Mouse (Mus musculus): ENCODE measurements at regions not wholly inside any gene's neighbourhood (a gene's known extent, or its start where the extent isn't known, plus 50 kb on each side); places are given as distances from the start of the nearest gene placed in this dataset.

- DNase-seq (ENCODE audit: extremely low spot score in 1 of 2, low spot score in 1 of 2): no peak
Measured at GRCm38 (mm10) chr13:48316747-48317146, 55.7 kb downstream of the Id4 start.

GRCm38 (mm10) chr13:48317457-48317856 is 56.4 kb downstream of the Id4 start:
- no peak for DNase-seq (ENCODE audit: extremely low spot score in 1 of 2, low spot score in 1 of 2)

GRCm38 (mm10) chr13:48319001-48319400 is 58.0 kb downstream of the Id4 start:
- no peak for DNase-seq (ENCODE audit: extremely low spot score in 1 of 2, low spot score in 1 of 2)

GRCm38 (mm10) chr13:48324290-48324718 is 63.3 kb downstream of the Id4 start:
- DNase-seq (ENCODE audit: extremely low spot score in 1 of 2, low spot score in 1 of 2): no peak

- no peak for DNase-seq (ENCODE audit: extremely low spot score in 1 of 2, low spot score in 1 of 2)
Measured at GRCm38 (mm10) chr13:48330619-48331018, 69.6 kb downstream of the Id4 start.

GRCm38 (mm10) chr13:48336135-48336534 is 75.1 kb downstream of the Id4 start:
- no peak for DNase-seq (ENCODE audit: extremely low spot score in 1 of 2, low spot score in 1 of 2)

DNA sequence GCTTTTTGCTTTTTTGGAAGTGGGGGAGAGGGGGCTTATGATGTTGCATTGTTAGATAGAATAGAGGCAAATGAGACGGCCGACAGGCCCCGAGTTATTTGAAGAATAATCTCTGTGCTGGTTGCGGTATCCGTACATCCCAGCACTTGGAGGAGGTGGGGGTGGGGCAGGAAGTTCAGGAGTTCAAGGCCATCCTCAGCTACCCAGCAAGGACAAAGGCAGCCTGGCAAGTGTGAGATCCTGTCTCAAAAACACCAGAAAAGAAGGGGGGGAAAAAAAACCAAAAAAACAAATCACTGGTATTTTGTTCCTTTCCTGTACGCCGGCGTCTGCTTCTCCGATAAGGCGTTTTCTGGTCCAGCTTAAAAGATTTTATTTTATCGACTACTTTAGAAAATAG is 75.6 kb downstream of the Id4 start:
- DNase-seq (ENCODE audit: extremely low spot score in 1 of 2, low spot score in 1 of 2): no peak

DNA sequence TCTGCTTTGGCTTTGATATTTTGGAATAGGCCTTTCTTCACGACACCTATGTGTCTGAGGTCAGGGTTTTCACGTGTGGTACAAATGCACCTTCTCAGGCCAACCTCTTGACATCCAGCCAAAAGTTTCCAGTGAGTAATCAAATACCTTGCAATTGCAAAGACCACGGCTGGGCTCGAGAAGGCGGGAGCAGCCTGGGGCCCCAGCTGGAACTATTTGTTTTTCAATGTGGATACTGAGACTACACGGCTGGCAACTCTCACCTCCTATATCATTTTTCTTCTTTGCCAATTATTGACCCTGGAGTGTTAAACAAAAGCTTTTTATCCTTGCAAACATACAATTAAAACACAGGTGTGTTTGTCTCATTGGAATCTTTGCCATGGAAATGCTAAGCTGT is 77.5 kb downstream of the Id4 start:
- no peak for DNase-seq (ENCODE audit: extremely low spot score in 1 of 2, low spot score in 1 of 2)

DNA sequence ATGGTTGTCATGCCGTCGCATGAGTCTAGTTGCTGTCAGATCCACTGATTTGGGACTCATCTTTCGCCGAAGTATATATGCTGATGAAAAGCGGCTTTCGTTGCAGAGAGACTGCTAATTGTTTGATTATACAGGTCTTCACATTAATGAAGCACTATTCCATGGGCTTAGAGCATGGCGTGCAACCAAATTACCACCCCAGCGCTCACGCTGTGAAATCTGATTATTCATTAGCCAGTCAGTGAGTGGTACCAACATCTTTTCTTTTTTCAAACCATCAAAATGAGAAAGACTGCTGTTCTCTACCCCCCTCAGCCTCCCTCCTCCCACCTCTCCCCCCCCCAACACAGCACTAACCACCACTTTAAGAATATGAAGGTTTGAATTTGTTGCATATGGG is 89.1 kb downstream of the Id4 start:
- DNase-seq (ENCODE audit: extremely low spot score in 1 of 2, low spot score in 1 of 2): no peak

DNA sequence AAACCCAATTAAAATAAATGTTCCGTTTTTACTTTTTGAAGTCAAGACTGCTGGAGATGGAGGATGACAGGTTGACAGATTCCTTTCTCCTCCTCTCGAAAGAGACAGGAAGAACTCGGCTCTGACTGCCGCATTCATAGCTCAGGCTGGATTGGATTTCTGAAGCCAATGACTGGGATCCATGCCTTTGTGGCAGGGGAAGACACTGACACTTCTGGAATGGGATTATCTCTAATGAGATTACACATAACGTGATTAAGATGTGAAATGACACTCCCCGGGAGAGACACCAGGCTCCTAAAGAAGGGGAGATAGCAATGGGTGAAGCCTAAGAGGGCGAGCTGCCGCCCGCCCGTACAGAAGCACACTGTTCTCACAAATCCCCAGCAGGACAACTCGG is 89.9 kb downstream of the Id4 start:
- no peak for DNase-seq (ENCODE audit: extremely low spot score in 1 of 2, low spot score in 1 of 2)

- DNase-seq (ENCODE audit: extremely low spot score in 1 of 2, low spot score in 1 of 2): no peak
Measured at GRCm38 (mm10) chr13:48357118-48357517, 96.1 kb downstream of the Id4 start.

- peak in 1 of 2 experiments; percentile 16 for DNase-seq (ENCODE audit: extremely low spot score in 1 of 2, low spot score in 1 of 2)
Measured at GRCm38 (mm10) chr13:48357640-48358039, 96.6 kb downstream of the Id4 start.

- DNase-seq (ENCODE audit: extremely low spot score in 1 of 2, low spot score in 1 of 2): no peak
Measured at GRCm38 (mm10) chr13:48371060-48371459, 110.0 kb downstream of the Id4 start.

DNA sequence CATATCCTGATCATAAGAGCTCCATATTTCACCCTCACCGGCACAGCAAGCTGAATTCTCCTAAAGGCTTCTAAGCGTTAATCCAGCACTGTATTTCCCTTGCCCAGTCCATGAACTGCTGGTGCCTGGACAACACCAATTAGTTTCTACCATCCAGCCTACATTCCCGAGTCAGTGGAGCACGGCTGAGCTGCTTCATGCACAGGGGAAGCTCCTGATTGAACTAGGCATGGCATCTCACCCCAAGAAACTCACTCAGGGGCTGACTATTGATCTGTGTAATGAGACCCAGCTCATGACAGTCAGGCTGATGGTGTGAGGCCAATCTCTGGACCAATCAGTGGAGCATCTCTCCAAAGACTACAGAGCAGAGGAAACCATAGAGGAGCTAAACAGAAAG is 115.4 kb downstream of the Id4 start:
- DNase-seq (ENCODE audit: extremely low spot score in 1 of 2, low spot score in 1 of 2): no peak

- no peak for DNase-seq (ENCODE audit: extremely low spot score in 1 of 2, low spot score in 1 of 2)
Measured at GRCm38 (mm10) chr13:48383580-48384445, 122.8 kb downstream of the Id4 start.

- no peak for DNase-seq (ENCODE audit: extremely low spot score in 1 of 2, low spot score in 1 of 2)
Measured at GRCm38 (mm10) chr13:48384901-48385300, 123.9 kb downstream of the Id4 start.

DNA sequence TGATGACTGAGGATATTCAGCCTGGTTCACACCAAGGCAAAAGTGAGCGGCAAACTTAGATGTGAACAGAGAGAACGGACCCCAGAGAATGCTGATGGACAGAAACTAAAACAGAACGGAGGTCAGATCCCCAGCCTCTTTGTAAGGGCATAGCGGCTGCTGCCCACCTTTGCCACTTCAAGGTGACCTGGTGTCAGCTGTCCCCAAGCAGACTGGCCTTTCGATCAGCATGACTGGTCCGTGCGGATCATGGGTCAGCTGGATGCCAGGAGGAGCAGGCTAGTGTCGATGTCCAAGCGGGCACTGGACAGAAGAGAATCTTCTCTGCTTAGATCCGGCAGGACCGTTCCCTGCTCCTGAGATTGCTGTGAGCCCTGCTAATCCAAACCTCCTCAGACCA is 122.1 kb downstream of the Zfp169 start:
- no peak for DNase-seq (ENCODE audit: extremely low spot score in 1 of 2, low spot score in 1 of 2)

GRCm38 (mm10) chr13:48397761-48398160 is 115.5 kb downstream of the Zfp169 start:
- DNase-seq (ENCODE audit: extremely low spot score in 1 of 2, low spot score in 1 of 2): no peak

GRCm38 (mm10) chr13:48398617-48399016 is 114.6 kb downstream of the Zfp169 start:
- no peak for DNase-seq (ENCODE audit: extremely low spot score in 1 of 2, low spot score in 1 of 2)

DNA sequence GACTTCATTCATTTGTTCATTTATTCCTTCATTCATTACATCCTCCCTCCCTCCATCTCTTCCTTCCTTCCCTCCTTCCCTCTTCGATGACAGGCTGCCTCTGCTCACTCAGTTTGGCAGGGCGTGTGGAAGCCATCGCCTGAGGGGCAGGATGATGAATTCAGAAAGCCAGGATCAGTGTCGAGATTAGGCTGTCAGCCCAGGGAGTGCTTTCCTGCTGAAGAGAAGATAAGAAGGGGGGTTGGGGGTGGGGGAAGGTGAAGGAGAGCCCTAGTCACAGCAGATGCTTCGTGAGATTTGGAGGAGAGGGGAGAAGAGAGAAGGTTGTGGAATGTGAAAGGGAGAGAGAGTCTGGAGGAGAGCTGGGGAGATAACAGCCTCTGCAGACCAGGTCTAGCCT is 110.9 kb downstream of the Zfp169 start:
- no peak for DNase-seq (ENCODE audit: extremely low spot score in 1 of 2, low spot score in 1 of 2)

- no peak for DNase-seq (ENCODE audit: extremely low spot score in 1 of 2, low spot score in 1 of 2)
Measured at GRCm38 (mm10) chr13:48422438-48423329, 90.6 kb downstream of the Zfp169 start.
